Mouse (Mus musculus) bone marrow macrophage, adult 2 months (primary cell): Measurements from ENCODE around the gene Rnf166.

Experiments
- CTCF ChIP-seq: IDR thresholded peaks from 2 replicates; pipeline ENCODE4 v1.5.1; 2012; ENCODE audit warnings: low read depth, mild to moderate bottlenecking, low read length, moderate library complexity
- POLR2A ChIP-seq: IDR thresholded peaks from 2 replicates; pipeline ENCODE4 v1.6.1; 2012; ENCODE audit warnings: mild to moderate bottlenecking, low read depth, low read length, borderline replicate concordance

- TF ChIP-seq CTCF (no peak), POLR2A (no peak)
These were observed 44.7 kb upstream of the Rnf166 start for GRCm38 (mm10) chr8:122520611-122521010.
